Comparison of ENCODE assay signal across 9 mouse cellular contexts in the genomic region with DNA sequence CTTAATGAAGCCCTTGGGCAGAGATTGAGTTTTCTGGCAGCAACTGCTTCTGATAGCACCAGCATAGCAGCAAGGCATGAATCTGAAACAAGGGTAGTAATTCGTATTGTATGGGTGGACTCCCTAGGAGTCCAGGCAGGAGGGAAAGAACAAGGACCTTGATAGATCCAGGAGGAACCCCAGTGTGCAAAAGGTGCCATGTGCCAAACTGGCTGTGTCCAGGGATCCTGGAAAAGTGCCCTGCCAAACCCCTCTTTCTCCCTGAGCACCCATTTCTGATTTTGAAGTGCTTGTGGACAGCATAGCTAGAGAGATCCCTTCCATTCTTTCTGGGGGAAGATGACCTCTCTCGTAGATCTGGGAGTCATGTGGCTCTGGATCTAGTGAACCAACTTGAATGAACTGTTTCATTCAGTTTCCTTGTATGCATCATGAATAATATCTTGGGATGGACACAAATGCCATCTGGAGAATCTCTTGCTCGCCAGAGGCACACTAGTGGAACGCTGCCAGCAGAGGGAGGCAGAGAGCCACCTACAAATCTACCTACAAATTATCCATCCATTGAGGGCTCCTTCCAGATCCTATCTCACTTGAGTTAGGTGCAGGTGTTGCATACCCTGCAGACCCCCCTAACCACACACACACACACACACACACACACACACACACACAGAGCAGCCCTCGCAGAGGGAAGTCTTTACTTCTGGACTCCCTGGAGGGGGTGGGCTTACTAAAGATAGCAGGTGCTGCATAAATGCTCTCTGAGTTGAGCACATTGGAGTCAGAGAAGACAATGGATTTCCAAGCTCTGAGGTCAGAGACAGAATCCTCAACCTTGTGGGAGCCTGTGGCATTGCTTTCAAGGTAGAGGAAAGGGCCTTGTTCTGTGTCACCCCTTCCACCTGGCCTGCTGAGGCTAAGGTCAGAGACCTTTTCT. TPM values are rescaled to one million over a fixed set of nuclear protein-coding genes. Genes with fewer than 3 reads are reported as not detected.
A peak's percentile ranks its signal among the peaks of the same experiment; 100 is the strongest.
DNase-seq lines count a peak whose midpoint lies in the region; ATAC-seq and TF ChIP-seq lines count a peak whose summit lies in the region.
"Had no signal": no experiment of that assay in that cellular context is flagged by ENCODE, and none has a peak within 500 bp of the region (broad histone marks: within the 10 kb centered on the region; RNA-seq: fewer than 3 reads in every experiment).

No protein-coding gene starts in this region.

- H3K27ac ChIP-seq in testis, adult 2 months (ENCODE audit: control insufficient read depth, insufficient read depth, low read depth, low read length) = no peak overlapping the region
- 0 out of 2 replicates have a peak overlapping the region, but pooled peaks have one; percentile 33 for H3K27ac ChIP-seq in layer of hippocampus, adult 2 months
- H3K27ac ChIP-seq: stomach, embryonic 15.5 days had no signal

- no peak overlapping the region for H3K4me3 ChIP-seq in testis, adult 2 months (ENCODE audit: control insufficient read depth, low read depth, low read length)
- H3K4me3 ChIP-seq in layer of hippocampus, adult 2 months = no peak overlapping the region
- H3K4me3 ChIP-seq: stomach, embryonic 15.5 days had no signal

- peaks cover 4% of the 10 kb centered on the region for H3K4me1 ChIP-seq in testis, adult 2 months (ENCODE audit: control insufficient read depth, insufficient read depth, low read length)

- H3K36me3 ChIP-seq in testis, adult 2 months (ENCODE audit: control insufficient read depth, insufficient read depth, low read length) = no peaks in the 10 kb centered on the region
- H3K36me3 ChIP-seq: stomach, embryonic 15.5 days had no signal

- ATAC-seq in megakaryocyte progenitor cell, adult 5-6 weeks (replicated peaks; ENCODE audit: poor library complexity) = no peak

- TF ChIP-seq POLR2A in testis, adult 2 months (IDR thresholded peaks at IDR 0.05; ENCODE audit: control insufficient read depth, low read depth, low read length) = no peak

- peak; percentile 62; the same call in 1 of the 2 replicates for TF ChIP-seq CTCF in testis, adult 2 months (IDR thresholded peaks at IDR 0.05; ENCODE audit: control insufficient read depth, insufficient read depth, insufficient replicate concordance, low read depth, low read length)
- peak; percentile 85 for TF ChIP-seq CTCF in layer of hippocampus, adult 2 months (conservative IDR thresholded peaks at IDR 0.05)

- no peaks in the 10 kb centered on the region for H3K27me3 ChIP-seq in testis, adult 2 months (ENCODE audit: control insufficient read depth, insufficient read depth, low read length)
- H3K27me3 ChIP-seq: stomach, embryonic 15.5 days had no signal

- no peak for DNase-seq in testis, postnatal 14 days (ENCODE audit: low spot score)
- DNase-seq in brain, embryonic 18.5 days (ENCODE audit: low read depth, low spot score) = peak; percentile 49
- DNase-seq in frontal cortex, postnatal 25 days (ENCODE audit: low spot score in 2 of 2) = peak; percentile 76 to 82
- DNase-seq in layer of hippocampus, adult 2 months (ENCODE audit: low spot score in 2 of 2) = peak; percentile 79 to 85
- DNase-seq in lung, postnatal 14 days = peak; percentile 85
- peak; percentile 65 to 67 for DNase-seq in right cerebral cortex, postnatal 36 days (ENCODE audit: low spot score in 2 of 2)

RNA-seq across cellular contexts. Expression of gene Sec16a, which starts 4.4 kb away (rescaled TPM):
- polyA plus RNA-seq in testis, adult 2 months (2012; rRNA removed) = 58.1 and 58.6 TPM in 2 replicates
- 10 to 100 TPM; 49.3 to 51.3 TPM for total RNA-seq in layer of hippocampus, adult 2 months (2021)
- 33.9 and 48.3 TPM in 2 replicates for total RNA-seq in megakaryocyte progenitor cell, adult 5-6 weeks (2015)
- 23.9 and 29.7 TPM in 2 replicates for total RNA-seq in megakaryocyte progenitor cell, adult 5-6 weeks (2017)

RNA-seq across cellular contexts. Expression of gene Inpp5e, which starts 40.4 kb away (rescaled TPM):
- 67.3 and 71.0 TPM in 2 replicates for polyA plus RNA-seq in testis, adult 2 months (2012; rRNA removed)
- total RNA-seq in layer of hippocampus, adult 2 months (2021) = 10 to 100 TPM; 22.2 to 25.1 TPM
- total RNA-seq in megakaryocyte progenitor cell, adult 5-6 weeks (2015) = 13.5 and 13.9 TPM in 2 replicates
- total RNA-seq in megakaryocyte progenitor cell, adult 5-6 weeks (2017) = 5.3 and 7.1 TPM in 2 replicates
